17 mouse cellular contexts compared by ENCODE assay signal in the genomic region with DNA sequence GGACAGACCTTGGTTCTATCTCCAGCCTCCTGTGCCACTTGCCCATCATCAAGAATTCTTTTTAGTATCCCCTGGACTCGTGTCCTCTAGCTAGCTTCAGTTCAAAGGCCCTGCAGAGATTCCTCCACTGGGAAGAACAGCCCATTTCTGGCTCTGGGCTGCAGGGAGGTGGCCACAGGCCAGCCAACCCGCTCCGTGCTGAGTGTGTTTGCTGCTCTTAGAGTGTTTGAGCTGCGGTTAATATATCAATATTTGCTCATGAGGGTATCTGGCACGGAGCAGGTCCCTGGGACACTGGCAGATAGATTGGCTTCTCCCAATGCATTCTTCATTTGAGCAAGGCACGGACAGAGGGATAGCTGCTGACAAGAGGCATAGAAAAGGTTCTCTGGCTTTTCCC.
DNase-seq lines count a peak whose midpoint lies in the region; ATAC-seq and TF ChIP-seq lines count a peak whose summit lies in the region.
"Had no signal": no experiment of that assay in that cellular context is flagged by ENCODE, and none has a peak within 500 bp of the region (broad histone marks: within the 10 kb centered on the region; RNA-seq: fewer than 3 reads in every experiment).

No protein-coding gene starts in this region.

- no peaks in the 10 kb centered on the region for H3K79me2 ChIP-seq in liver, adult 2 months (ENCODE audit: control insufficient read depth, insufficient read depth, low read length)

- H3K9ac ChIP-seq in liver, adult 2 months (ENCODE audit: low read depth, low read length), result no peak overlapping the region
- H3K9ac ChIP-seq in liver, embryonic 11.5 days (ENCODE audit: low read depth, low read length), result no peak overlapping the region
- H3K9ac ChIP-seq in lung, postnatal 0 days (replicated peaks; ENCODE audit: low read depth), result no peak overlapping the region
- H3K9ac ChIP-seq in stomach, embryonic 16.5 days (ENCODE audit: low read length), result no peak overlapping the region
- H3K9ac ChIP-seq: forebrain, embryonic 13.5 days; midbrain, embryonic 13.5 days had no signal

- 12% methylated on average over 6 of the region's 6 CpGs for WGBS in liver, adult 2 months
- 62% methylated on average over 6 of the region's 6 CpGs for WGBS in liver, embryonic 11.5 days
- 32% methylated on average over 6 of the region's 6 CpGs for WGBS in lung, postnatal 0 days
- 45% methylated on average over 6 of the region's 6 CpGs for WGBS in stomach, embryonic 16.5 days

- TF ChIP-seq CTCF in liver, adult 2 months (IDR thresholded peaks at IDR 0.05; ENCODE audit: low read depth, low read length), result no peak
- no peak for TF ChIP-seq CTCF in lung, postnatal 0 days (IDR thresholded peaks at IDR 0.05)

- DNase-seq in cerebellum, postnatal 25 days, result peak; percentile 69
- DNase-seq in liver, adult 2 months (ENCODE audit: extremely low read depth, low read depth, low spot score), result peak; percentile 87
- no peak for DNase-seq in liver, embryonic 11.5 days (ENCODE audit: low spot score)
- DNase-seq in lung, postnatal 0 days (ENCODE audit: low spot score), result peak; percentile 29
- DNase-seq in embryo, embryonic 11 days, result no peak
- DNase-seq in thymus, postnatal 10 days (ENCODE audit: low spot score in 2 of 2), result no peak
- DNase-seq: adrenal gland, adult 2 months; gastrocnemius, postnatal 36 days; heart, postnatal 14 days; right cerebral cortex, postnatal 25 days had no signal

- H3K4me1 ChIP-seq in liver, adult 2 months (ENCODE audit: control insufficient read depth, insufficient read depth, low read length), result peaks cover 9% of the 10 kb centered on the region; the same call in 1 of the 2 replicates
- no peaks in the 10 kb centered on the region for H3K4me1 ChIP-seq in liver, embryonic 11.5 days (replicated peaks; ENCODE audit: control insufficient read depth, insufficient read depth, low read length)
- no peaks in the 10 kb centered on the region for H3K4me1 ChIP-seq in lung, postnatal 0 days (ENCODE audit: insufficient read depth, low read depth, low read length)
- peaks cover 8% of the 10 kb centered on the region; the same call in 1 of the 2 replicates for H3K4me1 ChIP-seq in stomach, embryonic 16.5 days (ENCODE audit: control insufficient read depth, insufficient read depth, low read length)

- H3K9me3 ChIP-seq in liver, embryonic 11.5 days (ENCODE audit: control insufficient read depth, low read length), result no peaks in the 10 kb centered on the region
- no peaks in the 10 kb centered on the region for H3K9me3 ChIP-seq in lung, postnatal 0 days (ENCODE audit: low read length)
- H3K9me3 ChIP-seq in stomach, embryonic 16.5 days (replicated peaks; ENCODE audit: control insufficient read depth, low read length), result no peaks in the 10 kb centered on the region
- H3K9me3 ChIP-seq: forebrain, embryonic 13.5 days; midbrain, embryonic 13.5 days had no signal

- no peaks in the 10 kb centered on the region for H3K27me3 ChIP-seq in liver, adult 2 months (ENCODE audit: control insufficient read depth, insufficient read depth, low read length)
- no peaks in the 10 kb centered on the region for H3K27me3 ChIP-seq in liver, embryonic 11.5 days (replicated peaks; ENCODE audit: control insufficient read depth, insufficient read depth, low read length)
- peaks cover 2% of the 10 kb centered on the region; the same call in 1 of the 2 replicates for H3K27me3 ChIP-seq in lung, postnatal 0 days (replicated peaks; ENCODE audit: insufficient read depth, low read length)
- H3K27me3 ChIP-seq in stomach, embryonic 16.5 days (ENCODE audit: control insufficient read depth, insufficient read depth, low read length), result no peaks in the 10 kb centered on the region

- no peak for ATAC-seq in cerebellum, adult (ENCODE audit: insufficient number of reproducible peaks, low FRiP score, low TSS enrichment)
- no peak for ATAC-seq in liver, embryonic 11.5 days (replicated peaks; ENCODE audit: low FRiP score)
- 0 out of 2 replicates have a peak, but pooled peaks have one; percentile 37 for ATAC-seq in lung, postnatal 0 days
- peak; percentile 78 for ATAC-seq in stomach, embryonic 16.5 days (ENCODE audit: insufficient read depth, low FRiP score)
- ATAC-seq: forebrain, embryonic 13.5 days; hindbrain, embryonic 16.5 days; intestine, postnatal 0 days; midbrain, embryonic 13.5 days had no signal

- no peaks in the 10 kb centered on the region for H3K36me3 ChIP-seq in liver, adult 2 months (ENCODE audit: control insufficient read depth, insufficient read depth, low read length)
- H3K36me3 ChIP-seq in liver, embryonic 11.5 days (ENCODE audit: control insufficient read depth, insufficient read depth, low read length), result no peaks in the 10 kb centered on the region
- no peaks in the 10 kb centered on the region for H3K36me3 ChIP-seq in lung, postnatal 0 days (ENCODE audit: insufficient read depth, low read length)
- no peaks in the 10 kb centered on the region for H3K36me3 ChIP-seq in stomach, embryonic 16.5 days (ENCODE audit: control insufficient read depth, insufficient read depth, low read length)
- H3K36me3 ChIP-seq: midbrain, embryonic 13.5 days had no signal

- no peak overlapping the region for H3K4me2 ChIP-seq in liver, embryonic 11.5 days
- H3K4me2 ChIP-seq in lung, postnatal 0 days (replicated peaks; ENCODE audit: low read depth, low read length), result no peak overlapping the region
- H3K4me2 ChIP-seq in stomach, embryonic 16.5 days (ENCODE audit: low read depth, low read length), result no peak overlapping the region
- H3K4me2 ChIP-seq: forebrain, embryonic 13.5 days; heart, embryonic 11.5 days; midbrain, embryonic 13.5 days had no signal

- TF ChIP-seq EP300 in lung, postnatal 0 days (IDR thresholded peaks at IDR 0.05), result no peak

- no peak for TF ChIP-seq POLR2A in liver, adult 2 months (IDR thresholded peaks at IDR 0.05; ENCODE audit: extremely low read depth, insufficient read depth, low read length)

- H3K4me3 ChIP-seq in liver, adult 2 months (ENCODE audit: insufficient read depth, low read depth, low read length), result no peak overlapping the region
- no peak overlapping the region for H3K4me3 ChIP-seq in liver, embryonic 11.5 days (ENCODE audit: low read depth, low read length)
- no peak overlapping the region for H3K4me3 ChIP-seq in lung, postnatal 0 days (ENCODE audit: low read depth, low read length)
- no peak overlapping the region for H3K4me3 ChIP-seq in stomach, embryonic 16.5 days (replicated peaks; ENCODE audit: low read length)
- H3K4me3 ChIP-seq: forebrain, embryonic 13.5 days; midbrain, embryonic 13.5 days had no signal

- H3K27ac ChIP-seq in liver, adult 2 months (replicated peaks; ENCODE audit: insufficient read depth, low read depth, low read length), result no peak overlapping the region
- H3K27ac ChIP-seq in liver, embryonic 11.5 days (ENCODE audit: low read depth, low read length), result no peak overlapping the region
- no peak overlapping the region for H3K27ac ChIP-seq in lung, postnatal 0 days (ENCODE audit: low read length)
- no peak overlapping the region for H3K27ac ChIP-seq in stomach, embryonic 16.5 days (ENCODE audit: low read length)
- H3K27ac ChIP-seq: forebrain, embryonic 13.5 days; midbrain, embryonic 13.5 days had no signal

Comparison
In these comparisons a context has a peak if more than half of its experiments do, and no peak if none do; other contexts are left out.
1. DNase-seq: peak in cerebellum, postnatal 25 days (2 of 2), liver, adult 2 months (single experiment) and lung, postnatal 0 days (single experiment); none in liver, embryonic 11.5 days (single experiment), embryo, embryonic 11 days (single experiment) and thymus, postnatal 10 days (0 of 2).
2. ATAC-seq: peak in lung, postnatal 0 days (single experiment) and stomach, embryonic 16.5 days (single experiment); none in cerebellum, adult (single experiment) and liver, embryonic 11.5 days (single experiment).